Mouse (Mus musculus): Measurements from ENCODE around the gene Otof. TPM values are rescaled to one million over a fixed set of nuclear protein-coding genes. Genes with fewer than 3 reads are reported as not detected.

Otof gene
- total and polyA plus RNA-seq, 3 experiments = 0.04 to 0.07 TPM; not detected in 1

DNA sequence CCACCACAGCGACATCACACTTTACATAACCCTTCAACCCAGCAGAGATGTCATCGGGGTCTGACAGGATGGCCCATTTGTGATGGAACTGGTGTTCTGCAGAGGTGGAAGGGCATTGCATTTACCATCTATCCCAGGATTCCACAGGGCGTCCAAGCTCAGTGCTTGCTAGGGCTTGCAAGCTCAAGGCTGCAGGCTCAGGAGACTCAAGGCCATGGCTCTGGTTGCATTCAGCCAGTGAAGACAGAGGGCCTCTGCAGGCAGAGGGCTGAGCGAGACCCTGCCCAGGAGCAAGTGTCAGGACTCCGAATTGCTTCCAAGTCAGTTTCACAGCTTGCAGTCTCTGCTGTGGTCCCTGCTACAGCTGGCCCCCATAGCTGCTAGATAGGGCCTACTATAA lies 71.9 kb downstream of the Otof start:
- H3K27ac ChIP-seq (ENCODE audit: insufficient read depth, low read depth) = no peak overlapping the region
- peaks cover 58% of the 10 kb centered on the region for H3K27me3 ChIP-seq (replicated peaks)
- H3K4me2 ChIP-seq (ENCODE audit: insufficient read depth, low read depth, poor library complexity, severe bottlenecking) = no peak overlapping the region
- DNase-seq (ENCODE audit: extremely low read depth) = no peak
- H3K79me2 ChIP-seq (replicated peaks; ENCODE audit: control insufficient read depth, extremely low read depth, insufficient read depth, poor library complexity, severe bottlenecking) = no peaks in the 10 kb centered on the region
- no peak overlapping the region for H3K4me3 ChIP-seq (replicated peaks in 1 of 3; ENCODE audit: low read depth in 2 of 3, low read length in 2 of 3, poor library complexity in 1 of 3)
- in situ Hi-C loops (cut with MboI; ENCODE audit: low pct_ligation_motif_present, low pct_unique_long_range_greater_than_20kb, low sequenced_read_pairs) = no loop called here
- peaks cover 3% of the 10 kb centered on the region in 2 experiments; a peak in 2 of 4 replicates for H3K4me1 ChIP-seq (ENCODE audit: control insufficient read depth in 1 of 2, insufficient read depth in 2 of 2)
- H3K36me3 ChIP-seq (replicated peaks in 1 of 2; ENCODE audit: control insufficient read depth in 1 of 2, insufficient read depth in 1 of 2, low read length in 1 of 2) = no peaks in the 10 kb centered on the region
- TF ChIP-seq NRF1 (IDR thresholded peaks at IDR 0.05; ENCODE audit: low read depth, low read length) = no peak
- TF ChIP-seq NELFE (IDR thresholded peaks at IDR 0.05; ENCODE audit: low read depth, low read length) = no peak
- no peak for TF ChIP-seq UBTF (IDR thresholded peaks at IDR 0.05; ENCODE audit: low read depth, low read length)
- no peak for TF ChIP-seq RCOR1 (conservative IDR thresholded peaks at IDR 0.05; ENCODE audit: low read depth, low read length)
- no peak for TF ChIP-seq MAFK (IDR thresholded peaks at IDR 0.05; ENCODE audit: insufficient replicate concordance, low read length)
- no peak for TF ChIP-seq BHLHE40 (IDR thresholded peaks at IDR 0.05; ENCODE audit: low read depth, low read length)
- TF ChIP-seq TCF12 (IDR thresholded peaks at IDR 0.05; ENCODE audit: low read depth, low read length) = no peak
- TF ChIP-seq MAX (IDR thresholded peaks at IDR 0.05; ENCODE audit: low read length) = no peak
- no peak for TF ChIP-seq TBP (conservative IDR thresholded peaks at IDR 0.05; ENCODE audit: low read depth, low read length)
- TF ChIP-seq JUN (IDR thresholded peaks at IDR 0.05; ENCODE audit: insufficient read depth, low read depth, low read length) = no peak
- TF ChIP-seq SIN3A (IDR thresholded peaks at IDR 0.05; ENCODE audit: low read length) = no peak
- H3K9me3 ChIP-seq (replicated peaks; ENCODE audit: low read length) = no peaks in the 10 kb centered on the region
- H3K9ac ChIP-seq (ENCODE audit: insufficient read depth, low read depth) = no peak overlapping the region
- dilution Hi-C loops (cut with MboI; ENCODE audit: extremely low pct_ligation_motif_present, extremely low pct_unique_long_range_greater_than_20kb, low sequenced_read_pairs) = no loop called here

DNA sequence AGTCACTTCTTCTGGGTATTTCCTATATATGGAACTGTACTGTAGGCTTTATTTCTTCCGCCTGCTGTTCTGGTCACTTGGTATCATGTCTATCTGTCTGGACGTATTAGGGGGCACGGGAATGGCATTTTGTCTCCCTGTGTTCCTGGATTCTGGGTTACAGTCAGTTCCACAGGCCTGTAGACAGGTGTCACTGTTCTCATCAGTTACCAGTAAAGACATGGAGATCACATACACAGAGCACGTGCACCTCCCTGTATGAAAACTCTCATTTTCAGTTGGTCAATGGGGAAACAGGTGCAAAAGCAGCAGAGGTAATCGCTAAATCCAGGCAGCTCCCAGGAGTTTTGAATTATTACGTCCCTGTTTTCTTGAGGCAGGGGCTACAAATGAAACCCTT lies 74.0 kb downstream of the Otof start:
- no peak overlapping the region for H3K9ac ChIP-seq (ENCODE audit: insufficient read depth, low read depth)
- H3K4me1 ChIP-seq (ENCODE audit: control insufficient read depth in 1 of 2, insufficient read depth in 2 of 2) = peaks cover 3% of the 10 kb centered on the region in 2 experiments; a peak in 2 of 4 replicates
- no peaks in the 10 kb centered on the region for H3K36me3 ChIP-seq (replicated peaks in 1 of 2; ENCODE audit: control insufficient read depth in 1 of 2, insufficient read depth in 1 of 2, low read length in 1 of 2)
- TF ChIP-seq MXI1 (IDR thresholded peaks at IDR 0.05; ENCODE audit: low read depth, low read length) (no peak), CTCF (conservative IDR thresholded peaks at IDR 0.05 in 1 of 2, IDR thresholded peaks at IDR 0.05 in 1 of 2; ENCODE audit: low read depth in 2 of 2, low read length in 2 of 2) (peak in 1 of 2 experiments; percentile 40; a peak in 2 of 4 replicates), GABPA (IDR thresholded peaks at IDR 0.05; ENCODE audit: insufficient replicate concordance, low read depth, low read length) (no peak), IRF4 (IDR thresholded peaks at IDR 0.05; ENCODE audit: low read depth, low read length) (no peak), RCOR1 (conservative IDR thresholded peaks at IDR 0.05; ENCODE audit: low read depth, low read length) (no peak), TCF12 (IDR thresholded peaks at IDR 0.05; ENCODE audit: low read depth, low read length) (no peak), BHLHE40 (IDR thresholded peaks at IDR 0.05; ENCODE audit: low read depth, low read length) (peak; percentile 62), ZKSCAN1 (IDR thresholded peaks at IDR 0.05; ENCODE audit: borderline replicate concordance, low read depth, low read length) (no peak)
- dilution Hi-C loops (cut with MboI; ENCODE audit: extremely low pct_ligation_motif_present, extremely low pct_unique_long_range_greater_than_20kb, low sequenced_read_pairs) = no loop called here
- no peaks in the 10 kb centered on the region for H3K9me3 ChIP-seq (replicated peaks; ENCODE audit: low read length)
- H3K4me2 ChIP-seq (ENCODE audit: insufficient read depth, low read depth, poor library complexity, severe bottlenecking) = no peak overlapping the region
- H3K4me3 ChIP-seq (replicated peaks in 1 of 3; ENCODE audit: low read depth in 2 of 3, low read length in 2 of 3, poor library complexity in 1 of 3) = no peak overlapping the region
- peaks cover 79% of the 10 kb centered on the region for H3K27me3 ChIP-seq (replicated peaks)
- no peak overlapping the region for H3K27ac ChIP-seq (ENCODE audit: insufficient read depth, low read depth)
- H3K79me2 ChIP-seq (replicated peaks; ENCODE audit: control insufficient read depth, extremely low read depth, insufficient read depth, poor library complexity, severe bottlenecking) = no peaks in the 10 kb centered on the region
- in situ Hi-C loops (cut with MboI; ENCODE audit: low pct_ligation_motif_present, low pct_unique_long_range_greater_than_20kb, low sequenced_read_pairs) = no loop called here
- DNase-seq (ENCODE audit: extremely low read depth) = no peak
